Mouse (Mus musculus) brain, embryonic 14.5 days (tissue): ENCODE results near the gene Creb3l1.

Source experiments
- CTCF ChIP-seq: fragments of 200-500 bp; IDR thresholded peaks from 2 replicates; pipeline ENCODE4 v1.5.1; 2012; ENCODE audit warnings: inconsistent platforms, mild to moderate bottlenecking, moderate library complexity, borderline replicate concordance; ENCODE audit not compliant: insufficient read depth, insufficient read length; ENCODE audit errors: extremely low read depth
- POLR2A ChIP-seq: fragments of 200-500 bp; IDR thresholded peaks from 2 replicates; pipeline ENCODE4 v1.6.1; 2012; ENCODE audit warnings: mild to moderate bottlenecking, inconsistent platforms, borderline replicate concordance; ENCODE audit not compliant: poor library complexity, insufficient read depth, insufficient read length, severe bottlenecking; ENCODE audit errors: extremely low read depth

- TF ChIP-seq POLR2A (no peak), CTCF (no peak)
Observed at GRCm38 (mm10) chr2:92043285-92043684, 19.0 kb upstream of the Creb3l1 start.
